Mouse (Mus musculus) neural tube, embryonic 14.5 days (tissue): ENCODE results near the gene Slc12a1. TPM values are rescaled to one million over a fixed set of nuclear protein-coding genes. Genes with fewer than 3 reads are reported as not detected.

Experiments used
- ATAC-seq: fragments of 200-750 bp; cut with Nextera tagmentation; 2 replicates; pipeline ENCODE4 v1.8.0; 2017; ENCODE audit warnings: low read depth, mild to moderate bottlenecking, moderate TSS enrichment, moderate library complexity
- H3K27ac ChIP-seq: fragments of 300-500 bp; sonication (generic); 2 replicates; pipeline ENCODE4 v1.5.1; 2014; ENCODE audit warnings: low read depth, mild to moderate bottlenecking, control low read depth, low read length, moderate library complexity, mixed read lengths
- H3K27me3 ChIP-seq: fragments of 300-500 bp; sonication (generic); 2 replicates; pipeline ENCODE4 v1.6.1; 2014; ENCODE audit warnings: low read length; ENCODE audit not compliant: control insufficient read depth, insufficient read depth
- H3K36me3 ChIP-seq: fragments of 300-500 bp; sonication (generic); 2 replicates; pipeline ENCODE4 v1.6.1; 2014; ENCODE audit warnings: low read length, mixed read lengths; ENCODE audit not compliant: control insufficient read depth, insufficient read depth
- H3K4me1 ChIP-seq: fragments of 300-500 bp; sonication (generic); 2 replicates; pipeline ENCODE4 v1.6.1; 2014; ENCODE audit warnings: low read length; ENCODE audit not compliant: control insufficient read depth, insufficient read depth
- H3K4me2 ChIP-seq: fragments of 300-500 bp; sonication (generic); 2 replicates; pipeline ENCODE4 v1.6.1; 2014; ENCODE audit warnings: mild to moderate bottlenecking, low read depth, low read length, control low read depth
- H3K4me3 ChIP-seq: fragments of 300-500 bp; sonication (generic); 2 replicates; pipeline ENCODE4 v1.5.1; 2014; ENCODE audit warnings: low read depth, low read length, control low read depth, mixed read lengths
- H3K9ac ChIP-seq: fragments of 300-500 bp; sonication (generic); replicated peaks from 2 replicates; pipeline ENCODE4 v1.6.1; 2014; ENCODE audit warnings: low read depth, mild to moderate bottlenecking, control low read depth, low read length, mixed read lengths
- H3K9me3 ChIP-seq: fragments of 300-500 bp; sonication (generic); 2 replicates; pipeline ENCODE4 v1.6.1; 2016; ENCODE audit warnings: low read length; ENCODE audit not compliant: control insufficient read depth
- WGBS: fragments of 180-500 bp; shearing (Covaris S2); extraction: QIAGEN DNeasy Blood & Tissue Kit; methylation state at CpG from one replicate; pipeline ENCODE4 v1.1.7; 2014; 5-methylcytosine and 5-hydroxymethylcytosine counted together
- polyA plus RNA-seq: library from polyadenylated mRNA; unstranded; fragments of >200 nt; fragmentation: Nextera tagmentation; extraction: Ambion mirVana; gene quantifications from 2 replicates; pipeline ENCODE4 v1.2.1, GENCODE M21; 2014

Gene Slc12a1
- polyA plus RNA-seq, 1 experiment from 2014 or later: 0.21 TPM

DNA sequence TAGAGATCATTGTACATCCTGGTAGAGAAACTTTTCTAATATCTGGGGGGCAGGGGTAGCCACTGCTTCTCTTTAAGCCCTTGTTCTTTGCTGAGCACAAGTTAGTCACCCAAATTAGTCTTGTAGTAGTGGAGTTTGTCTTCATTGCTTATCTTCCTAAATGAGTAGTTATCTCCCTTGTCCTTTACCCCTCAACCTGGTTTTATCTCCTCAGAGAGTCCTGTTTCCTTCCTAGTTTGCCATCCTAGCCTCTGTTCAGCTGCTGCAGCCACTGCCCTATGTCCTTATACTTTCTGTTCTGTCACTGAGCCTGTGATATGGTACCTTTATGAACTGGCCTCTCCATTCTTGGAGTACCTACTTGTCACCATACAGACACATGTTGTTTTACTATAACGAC, 69.4 kb downstream of the Slc12a1 start:
- H3K4me3 ChIP-seq: no peak overlapping the region
- no peaks in the 10 kb centered on the region for H3K27me3 ChIP-seq
- 86% methylated on average over 1 of the region's 1 CpGs for WGBS
- no peak overlapping the region for H3K27ac ChIP-seq
- H3K4me2 ChIP-seq: no peak overlapping the region
- no peaks in the 10 kb centered on the region for H3K9me3 ChIP-seq
- no peak overlapping the region for H3K9ac ChIP-seq
- ATAC-seq: no peak
- H3K36me3 ChIP-seq: no peaks in the 10 kb centered on the region
- no peaks in the 10 kb centered on the region for H3K4me1 ChIP-seq

DNA sequence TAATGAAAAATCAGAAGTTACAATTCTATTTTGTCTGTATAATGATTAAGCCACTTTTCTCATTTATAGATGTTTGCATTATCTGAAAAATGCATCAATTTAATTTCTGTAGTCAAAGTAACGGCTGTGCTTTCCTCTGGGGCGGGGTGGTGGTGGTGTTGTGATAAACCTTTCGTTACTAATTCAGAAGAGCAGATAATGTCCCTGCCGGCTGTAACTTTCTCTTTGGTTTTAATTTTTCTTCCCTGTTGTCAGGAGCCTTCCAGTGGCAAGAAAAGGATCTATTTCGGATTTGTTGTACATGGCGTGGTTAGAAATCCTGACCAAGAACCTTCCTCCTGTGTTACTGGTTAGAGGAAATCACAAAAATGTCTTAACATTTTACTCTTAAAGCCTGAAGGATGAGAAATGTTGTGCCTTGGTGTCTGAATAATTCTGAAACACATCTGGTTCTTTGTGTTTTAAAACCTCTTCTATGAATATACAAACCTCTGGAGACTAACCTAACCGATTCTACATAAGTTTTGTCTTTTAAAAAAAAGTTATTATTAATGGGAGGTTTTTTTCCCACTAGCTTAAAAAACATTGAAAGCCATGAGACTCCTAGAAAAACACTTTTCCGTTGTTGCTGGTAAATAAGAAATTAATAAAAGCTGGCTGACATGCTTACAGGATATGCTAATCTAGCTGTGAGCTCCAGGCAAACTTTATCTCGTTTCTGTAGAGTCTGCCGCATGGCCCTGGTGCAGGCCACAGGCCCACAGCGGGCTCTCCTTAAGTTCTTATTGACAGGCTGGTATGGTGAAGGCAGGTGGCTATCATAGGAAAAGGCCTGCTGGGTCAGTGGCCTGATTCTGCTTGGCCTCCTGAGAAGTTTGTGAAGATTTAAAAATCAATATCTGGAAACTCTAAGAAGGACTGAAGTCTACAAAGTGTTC, 76.4 kb downstream of the Slc12a1 start:
- no peak overlapping the region for H3K4me2 ChIP-seq
- H3K9me3 ChIP-seq: no peaks in the 10 kb centered on the region
- no peak for ATAC-seq
- H3K27me3 ChIP-seq: no peaks in the 10 kb centered on the region
- no peak overlapping the region for H3K9ac ChIP-seq
- 91% methylated on average over 11 of the region's 11 CpGs for WGBS
- H3K36me3 ChIP-seq: no peaks in the 10 kb centered on the region
- no peaks in the 10 kb centered on the region for H3K4me1 ChIP-seq
- no peak overlapping the region for H3K27ac ChIP-seq
- H3K4me3 ChIP-seq: no peak overlapping the region

DNA sequence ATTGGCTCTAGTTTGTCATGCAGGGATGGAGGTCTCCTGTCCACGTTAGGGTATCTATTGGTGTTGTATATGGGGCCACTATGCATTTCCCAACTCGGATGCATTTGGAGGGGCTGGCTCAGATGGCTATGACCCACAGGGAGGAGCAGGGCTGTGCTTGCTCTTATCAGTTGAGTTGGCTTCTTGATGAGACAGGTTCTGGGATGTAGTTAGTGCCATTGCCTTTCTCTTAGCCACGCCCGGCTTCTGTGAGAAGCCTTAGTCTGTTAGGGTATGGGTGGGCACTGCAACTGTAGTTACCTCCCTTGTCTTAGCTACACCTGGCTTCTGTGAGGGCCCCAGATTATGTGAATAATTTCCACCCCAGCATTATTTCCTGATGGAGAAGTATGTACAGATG, 79.9 kb downstream of the Slc12a1 start:
- Histone ChIP-seq H3K4me1 (no peaks in the 10 kb centered on the region), H3K4me3 (no peak overlapping the region), H3K9me3 (no peaks in the 10 kb centered on the region), H3K27ac (no peak overlapping the region), H3K4me2 (no peak overlapping the region), H3K36me3 (no peaks in the 10 kb centered on the region), H3K9ac (no peak overlapping the region), H3K27me3 (no peaks in the 10 kb centered on the region)
- ATAC-seq: no peak
- 90% methylated on average over 4 of the region's 4 CpGs for WGBS

DNA sequence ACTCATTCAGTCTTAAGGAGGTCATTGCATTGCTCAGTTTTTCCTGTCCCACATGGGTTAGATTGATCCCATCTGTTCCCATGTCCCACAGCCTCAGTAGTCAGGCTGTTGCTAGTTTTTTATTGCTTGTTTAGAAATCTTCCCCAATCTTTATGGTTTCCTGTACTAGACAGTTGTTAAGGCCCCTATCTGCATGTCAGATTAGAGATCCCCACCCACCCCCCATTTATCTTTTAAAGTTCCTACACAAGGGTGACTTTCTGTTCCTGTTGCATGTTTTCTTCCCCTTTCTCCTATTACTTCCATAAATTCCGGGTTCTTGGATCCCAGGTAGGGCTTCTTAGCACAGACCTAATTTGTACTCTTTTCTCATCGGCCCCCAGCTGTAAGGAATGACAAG, 81.2 kb downstream of the Slc12a1 start:
- Histone ChIP-seq H3K36me3 (no peaks in the 10 kb centered on the region), H3K9me3 (no peaks in the 10 kb centered on the region), H3K9ac (no peak overlapping the region), H3K4me2 (no peak overlapping the region), H3K4me1 (no peaks in the 10 kb centered on the region), H3K27ac (no peak overlapping the region), H3K27me3 (no peaks in the 10 kb centered on the region), H3K4me3 (no peak overlapping the region)
- whole genome bisulfite sequencing: 91% methylated on average over 2 of the region's 2 CpGs
- no peak for ATAC-seq

DNA sequence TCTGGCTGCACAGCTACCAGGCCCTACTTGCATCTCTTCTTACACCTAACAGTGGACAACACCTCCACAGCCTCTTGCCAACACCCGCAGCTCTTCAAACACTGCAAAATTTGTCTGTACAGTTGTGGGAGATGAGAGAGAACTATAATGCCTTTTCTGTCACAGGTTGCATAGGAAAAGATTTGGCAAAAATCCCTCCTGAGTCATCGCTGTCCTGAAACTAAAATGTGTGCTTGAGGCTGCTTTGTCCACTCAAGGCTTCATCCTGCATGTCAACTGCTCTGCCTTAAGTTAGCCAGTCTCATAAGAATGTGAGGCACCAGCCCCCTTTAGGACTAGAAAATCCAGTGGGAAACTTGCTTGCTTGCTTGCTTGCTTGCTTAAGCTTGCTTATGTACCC, 81.7 kb downstream of the Slc12a1 start:
- Histone ChIP-seq H3K4me3 (no peak overlapping the region), H3K9ac (no peak overlapping the region), H3K27ac (no peak overlapping the region), H3K4me1 (no peaks in the 10 kb centered on the region), H3K9me3 (no peaks in the 10 kb centered on the region), H3K4me2 (no peak overlapping the region), H3K27me3 (no peaks in the 10 kb centered on the region), H3K36me3 (no peaks in the 10 kb centered on the region)
- 100% methylated on average over 2 of the region's 2 CpGs for WGBS
- no peak for ATAC-seq

DNA sequence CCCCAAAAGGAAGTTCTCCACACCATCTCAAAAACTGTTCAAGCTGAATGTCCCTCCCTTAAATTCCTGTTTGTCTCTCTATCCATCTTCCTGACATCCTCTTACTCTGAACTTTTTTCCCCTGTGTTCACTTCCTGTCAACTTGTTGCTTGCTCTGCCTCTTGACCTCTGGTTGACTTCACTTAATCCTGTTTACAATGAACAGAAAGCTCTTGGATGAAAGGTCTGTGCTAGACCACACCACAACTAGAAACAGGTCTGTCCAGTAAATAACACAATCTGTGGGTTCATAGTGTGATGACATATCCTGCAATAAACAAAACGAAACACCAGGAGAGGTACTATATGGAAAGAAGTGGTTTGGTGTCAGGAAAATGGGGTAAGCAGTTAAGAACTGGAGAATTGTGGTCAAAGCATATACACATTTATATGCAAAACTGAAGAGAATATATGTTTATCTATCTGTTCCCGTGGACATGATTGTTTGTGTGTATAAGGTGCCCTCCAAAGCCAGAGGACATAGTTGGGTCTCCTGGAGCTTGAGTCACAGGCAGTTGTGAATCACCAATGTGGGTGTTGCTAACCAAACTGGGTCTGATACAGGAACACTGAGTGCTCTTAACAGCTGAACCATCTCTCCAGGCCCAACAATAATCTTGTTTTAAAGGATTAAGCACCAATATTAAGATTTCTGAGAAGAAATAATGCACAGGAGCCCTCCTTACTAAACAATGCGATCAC, 93.4 kb downstream of the Slc12a1 start:
- Histone ChIP-seq H3K36me3 (no peaks in the 10 kb centered on the region), H3K9me3 (no peaks in the 10 kb centered on the region), H3K9ac (no peak overlapping the region), H3K27me3 (no peaks in the 10 kb centered on the region), H3K27ac (no peak overlapping the region), H3K4me2 (no peak overlapping the region), H3K4me1 (peaks cover 9% of the 10 kb centered on the region; the same call in 1 of the 2 replicates), H3K4me3 (no peak overlapping the region)
- no peak for ATAC-seq
- WGBS: 95% methylated on average over 3 of the region's 3 CpGs

DNA sequence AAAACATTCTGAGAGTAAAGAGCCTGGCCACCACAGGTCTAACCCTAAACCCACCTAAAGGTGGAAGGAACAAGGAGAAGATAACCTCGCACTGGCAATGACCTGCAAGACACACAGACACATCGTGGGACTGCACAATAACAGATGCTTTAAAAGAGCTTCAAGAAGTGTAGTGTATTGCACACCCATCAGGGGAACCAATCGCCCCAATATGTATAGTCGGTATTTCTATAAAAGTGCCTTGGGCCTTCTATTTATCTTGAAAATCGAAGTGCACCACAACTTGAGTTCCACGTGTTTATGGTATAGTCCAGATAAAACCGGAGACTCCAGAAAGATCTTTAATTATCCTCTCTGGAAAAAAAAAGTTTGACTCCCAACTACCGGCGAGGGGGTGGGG, 94.4 kb downstream of the Slc12a1 start:
- Histone ChIP-seq H3K9ac (peak overlapping the region; percentile 75), H3K4me2 (peak overlapping the region; percentile 63), H3K4me3 (peak overlapping the region; percentile 60), H3K36me3 (no peaks in the 10 kb centered on the region), H3K27ac (peak overlapping the region; percentile 86), H3K9me3 (no peaks in the 10 kb centered on the region), H3K27me3 (no peaks in the 10 kb centered on the region), H3K4me1 (peaks cover 9% of the 10 kb centered on the region; the same call in 1 of the 2 replicates)
- 17% methylated on average over 9 of the region's 9 CpGs for WGBS
- no peak for ATAC-seq

DNA sequence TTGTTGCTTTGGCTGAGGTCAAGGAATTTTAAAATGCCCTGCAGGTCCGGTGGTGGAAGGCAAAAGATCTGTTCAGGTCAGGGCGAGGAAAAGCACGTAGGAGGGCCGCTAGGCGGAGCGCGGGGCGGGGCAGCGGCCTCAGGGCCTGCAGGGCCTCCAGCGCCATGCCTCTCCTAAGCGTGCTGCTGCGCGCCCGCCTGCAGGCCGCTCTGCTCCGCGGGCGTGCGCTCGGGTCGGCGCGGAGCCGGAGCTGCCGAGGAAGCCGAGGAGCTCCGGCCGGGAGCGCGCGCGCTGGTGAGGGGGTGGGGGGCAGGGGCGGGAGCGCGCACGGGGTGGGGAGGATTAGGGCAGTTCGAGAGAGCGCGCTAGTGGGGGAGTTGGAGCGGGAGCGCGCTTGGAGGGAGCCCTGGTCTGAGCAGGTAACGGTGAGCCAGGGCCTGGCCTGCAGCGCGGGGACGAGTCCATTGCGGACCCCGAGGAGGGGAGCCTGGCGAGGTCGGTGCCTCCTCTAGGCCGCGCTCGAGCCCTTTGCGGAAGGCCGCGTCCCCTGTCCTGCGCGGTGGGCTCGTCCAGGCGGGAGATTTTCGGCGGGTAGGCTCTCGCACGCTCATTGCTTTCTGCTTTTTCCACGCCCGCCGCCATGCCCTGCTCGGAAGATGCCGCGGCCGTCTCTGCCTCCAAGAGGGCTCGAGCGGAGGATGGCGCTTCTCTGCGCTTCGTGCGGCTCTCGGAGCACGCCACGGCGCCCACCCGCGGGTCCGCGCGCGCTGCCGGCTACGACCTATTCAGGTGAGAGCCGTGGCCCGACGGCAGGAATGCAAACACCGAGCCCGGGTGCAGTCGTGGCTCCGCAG, 95.0 kb downstream of the Slc12a1 start, which contains the start of gene Dut:
Dut (plus strand) TSS at position 83 of the 854 bp plus-strand sequence.
- no peaks in the 10 kb centered on the region for H3K36me3 ChIP-seq
- peak within 1 kb of the TSS; percentile 86 for H3K27ac ChIP-seq
- peak within 1 kb of the TSS; percentile 75 for H3K9ac ChIP-seq
- under 1% methylated on average over 89 of the region's 96 CpGs for WGBS
- H3K4me2 ChIP-seq: peak within 1 kb of the TSS; percentile 63
- H3K9me3 ChIP-seq: no peaks in the 10 kb centered on the region
- peaks cover 9% of the 10 kb centered on the region; the same call in 1 of the 2 replicates for H3K4me1 ChIP-seq
- H3K4me3 ChIP-seq: peak within 1 kb of the TSS; percentile 60
- no peaks in the 10 kb centered on the region for H3K27me3 ChIP-seq
- peak; percentile 99 for ATAC-seq
